Mouse (Mus musculus): Measurements from ENCODE around the gene Tmcc3.

Gene Tmcc3

GRCm38 (mm10) chr10:94329962-94330361 lies 18.2 kb downstream of the Tmcc3 start:
- in situ Hi-C loops (cut with MboI, MseI): no loop called here

- in situ Hi-C loops (cut with MboI, MseI): no loop called here
Observed at GRCm38 (mm10) chr10:94332358-94333137, 20.8 kb downstream of the Tmcc3 start.

DNA sequence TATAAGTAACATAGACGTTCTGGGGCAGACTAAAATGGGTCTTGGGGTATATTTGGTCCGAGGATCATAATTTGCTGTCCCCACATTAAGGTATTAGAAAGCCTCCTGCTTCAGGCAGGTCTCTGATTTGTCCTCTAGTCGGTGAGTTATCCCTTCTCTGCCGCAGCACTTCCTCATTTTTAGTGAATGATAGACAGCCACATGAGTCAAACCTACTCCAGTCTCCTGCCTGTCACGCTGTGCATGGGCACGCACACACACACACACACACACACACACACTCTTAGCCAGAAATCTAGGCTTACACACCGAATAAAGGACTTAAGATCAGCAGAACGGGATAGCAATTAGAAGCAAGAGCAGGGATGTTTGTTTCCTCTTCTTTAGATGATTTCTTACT lies 21.6 kb downstream of the Tmcc3 start:
- in situ Hi-C loops (cut with MboI, MseI): no loop called here

DNA sequence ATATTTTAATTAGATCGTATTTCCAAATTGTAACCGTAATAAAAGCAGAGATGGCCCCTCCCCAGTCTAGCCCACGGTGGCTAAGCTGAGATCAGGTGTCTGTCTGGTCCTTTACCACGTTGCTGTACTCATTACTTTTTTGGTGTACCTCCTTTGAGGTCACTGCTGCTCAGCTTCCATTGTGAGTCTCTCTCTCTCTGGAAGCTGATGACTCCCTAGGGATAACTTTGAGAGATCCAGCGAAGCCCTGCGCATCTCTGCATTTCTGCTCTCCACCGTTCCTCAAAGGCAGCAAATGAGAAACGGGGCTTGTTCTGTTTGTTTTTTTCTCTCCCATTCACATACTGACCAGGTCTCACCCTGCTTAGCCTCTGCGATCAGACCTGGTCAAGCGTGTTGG lies 23.3 kb downstream of the Tmcc3 start:
- in situ Hi-C loops (cut with MboI, MseI): no loop called here

DNA sequence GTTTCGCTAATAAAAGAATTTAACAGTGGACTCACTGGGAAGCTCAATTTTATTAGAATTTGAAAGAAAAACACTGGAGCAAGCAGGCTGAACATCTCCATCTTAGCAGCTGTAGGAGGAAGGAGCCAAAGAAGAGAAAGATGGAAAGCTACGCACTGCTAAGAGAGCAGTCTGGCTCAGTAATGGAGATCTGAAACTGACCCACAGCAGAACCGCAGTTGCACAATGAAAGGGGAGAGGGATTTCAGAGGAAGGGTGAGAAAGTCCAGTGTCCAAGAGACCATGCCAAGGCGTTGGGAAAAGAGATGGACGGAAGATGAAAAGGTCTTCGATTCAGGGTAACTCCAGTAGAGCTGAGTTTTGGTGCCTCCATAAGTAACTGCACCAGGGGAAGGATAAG lies 24.3 kb downstream of the Tmcc3 start:
- in situ Hi-C loops (cut with MboI, MseI): no loop called here

DNA sequence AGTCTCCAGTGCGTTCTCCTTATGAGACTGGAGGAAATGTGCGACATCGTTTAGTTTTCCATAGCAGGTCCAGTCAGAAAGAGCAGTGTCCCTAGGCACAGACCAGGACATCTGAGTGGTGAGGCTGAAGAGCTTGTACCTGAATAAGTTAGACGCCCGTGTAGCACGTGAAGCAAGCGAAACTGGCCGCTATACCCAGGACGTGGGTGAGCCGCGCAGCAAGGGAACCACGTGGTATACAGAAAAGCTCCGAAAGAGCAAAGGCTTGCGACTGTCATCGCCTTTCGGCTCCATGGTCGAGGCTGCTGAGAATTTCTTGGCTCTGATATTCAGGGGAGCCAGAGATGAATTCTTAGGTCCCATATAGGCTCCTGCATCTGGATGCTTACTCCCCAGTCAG lies 29.8 kb downstream of the Tmcc3 start:
- in situ Hi-C loops (cut with MboI, MseI): no loop called here

- in situ Hi-C loops (cut with MboI, MseI): no loop called here
Observed at GRCm38 (mm10) chr10:94342256-94342655, 30.5 kb downstream of the Tmcc3 start.

DNA sequence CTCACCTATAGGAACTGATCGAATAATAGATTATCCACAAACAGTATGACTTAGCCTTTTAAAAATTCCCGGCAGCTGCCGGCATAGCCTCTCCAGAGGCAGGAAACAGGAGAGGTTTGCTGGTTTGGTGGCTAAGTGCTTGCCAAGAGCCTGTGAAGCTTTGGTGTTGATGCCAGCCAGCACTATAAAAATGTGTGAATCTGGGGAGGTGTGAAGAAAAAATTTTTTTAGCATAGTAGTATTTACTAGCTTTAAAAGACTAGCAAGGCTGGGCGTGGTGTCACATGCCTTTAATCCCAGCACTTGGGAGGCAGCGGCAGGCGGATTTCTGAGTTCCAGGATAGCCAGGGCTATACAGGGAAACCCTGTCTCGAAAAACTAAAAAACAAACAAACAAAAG lies 31.8 kb downstream of the Tmcc3 start:
- in situ Hi-C loops (cut with MboI, MseI): no loop called here

- in situ Hi-C loops (cut with MboI, MseI): no loop called here
Observed at GRCm38 (mm10) chr10:94344631-94345417, 33.1 kb downstream of the Tmcc3 start.

DNA sequence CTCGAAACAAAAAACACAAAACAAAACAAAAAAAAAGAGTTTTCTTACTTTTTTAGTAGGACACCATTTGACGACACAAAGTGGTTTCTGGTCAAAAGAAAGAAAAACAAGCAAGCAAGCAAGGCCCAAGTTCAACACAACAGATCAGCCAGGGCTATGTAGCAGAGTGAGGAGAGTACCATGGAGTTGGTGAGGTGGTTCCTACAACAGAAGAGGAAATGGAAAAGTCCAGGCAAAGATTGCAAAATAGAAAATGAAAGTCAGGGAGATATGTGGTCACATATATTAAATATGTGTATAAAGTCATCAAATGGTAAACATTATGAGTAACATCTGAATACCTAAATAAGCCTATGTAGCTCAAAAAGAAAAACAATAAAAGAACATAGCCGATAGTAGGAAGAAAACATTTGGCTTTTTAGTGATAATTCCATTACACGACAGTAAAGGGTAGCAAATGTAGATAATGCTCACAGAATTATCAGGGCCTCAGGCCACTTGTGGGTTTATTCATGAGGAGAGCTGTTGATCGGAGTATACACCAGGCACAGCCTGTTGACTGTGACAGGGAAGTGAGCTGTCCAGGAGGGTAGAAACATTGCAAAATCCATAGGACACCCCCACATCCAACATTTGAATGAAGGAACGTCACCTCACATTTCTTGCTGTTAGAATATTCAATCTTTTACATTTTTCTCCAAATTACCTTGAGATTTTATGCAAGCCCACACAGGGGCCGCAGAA lies 33.9 kb downstream of the Tmcc3 start:
- in situ Hi-C loops (cut with MboI, MseI): no loop called here

DNA sequence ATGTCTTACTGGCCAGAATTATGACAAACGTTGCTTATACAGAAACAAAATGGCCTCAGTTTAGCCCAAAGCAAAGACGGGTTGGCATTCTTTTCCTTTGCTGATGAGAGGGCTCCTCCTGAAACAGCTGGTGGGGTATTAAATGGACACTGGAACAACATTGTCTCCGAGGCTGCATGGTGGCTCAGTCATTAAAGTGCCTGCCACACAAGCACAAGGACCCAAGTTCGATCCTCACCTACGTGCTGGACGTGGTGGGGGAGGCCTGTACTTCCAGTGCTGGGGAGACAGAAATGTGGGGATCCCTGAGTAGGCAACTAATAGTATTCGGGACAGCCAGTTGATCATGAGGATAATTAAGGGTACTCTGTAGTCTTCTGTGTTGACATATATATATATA lies 34.8 kb downstream of the Tmcc3 start:
- in situ Hi-C loops (cut with MboI, MseI): no loop called here

GRCm38 (mm10) chr10:94347296-94347695 lies 35.5 kb downstream of the Tmcc3 start:
- in situ Hi-C loops (cut with MboI, MseI): no loop called here

- in situ Hi-C loops (cut with MboI, MseI): no loop called here
Observed at GRCm38 (mm10) chr10:94347959-94348358, 36.2 kb downstream of the Tmcc3 start.

DNA sequence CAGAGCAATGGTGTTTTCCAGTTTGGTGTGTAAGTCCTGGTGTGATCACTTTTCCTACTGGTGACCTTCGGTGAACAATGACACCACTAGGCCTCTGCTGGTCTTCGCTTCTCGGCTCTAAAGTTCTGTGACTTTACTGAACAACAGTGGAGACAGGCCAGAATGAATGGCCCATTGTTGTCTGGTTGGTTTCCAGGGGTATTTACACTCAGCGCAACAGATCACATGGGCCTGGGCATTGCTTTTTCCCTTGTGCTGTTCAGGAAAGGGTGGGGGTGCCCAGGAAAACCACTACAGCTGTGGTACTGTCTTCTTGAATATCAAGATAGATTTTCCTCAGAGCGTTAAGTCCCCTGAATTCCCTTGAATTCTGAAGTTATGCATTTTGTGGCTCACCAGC lies 38.5 kb downstream of the Tmcc3 start:
- in situ Hi-C loops (cut with MboI, MseI): no loop called here

DNA sequence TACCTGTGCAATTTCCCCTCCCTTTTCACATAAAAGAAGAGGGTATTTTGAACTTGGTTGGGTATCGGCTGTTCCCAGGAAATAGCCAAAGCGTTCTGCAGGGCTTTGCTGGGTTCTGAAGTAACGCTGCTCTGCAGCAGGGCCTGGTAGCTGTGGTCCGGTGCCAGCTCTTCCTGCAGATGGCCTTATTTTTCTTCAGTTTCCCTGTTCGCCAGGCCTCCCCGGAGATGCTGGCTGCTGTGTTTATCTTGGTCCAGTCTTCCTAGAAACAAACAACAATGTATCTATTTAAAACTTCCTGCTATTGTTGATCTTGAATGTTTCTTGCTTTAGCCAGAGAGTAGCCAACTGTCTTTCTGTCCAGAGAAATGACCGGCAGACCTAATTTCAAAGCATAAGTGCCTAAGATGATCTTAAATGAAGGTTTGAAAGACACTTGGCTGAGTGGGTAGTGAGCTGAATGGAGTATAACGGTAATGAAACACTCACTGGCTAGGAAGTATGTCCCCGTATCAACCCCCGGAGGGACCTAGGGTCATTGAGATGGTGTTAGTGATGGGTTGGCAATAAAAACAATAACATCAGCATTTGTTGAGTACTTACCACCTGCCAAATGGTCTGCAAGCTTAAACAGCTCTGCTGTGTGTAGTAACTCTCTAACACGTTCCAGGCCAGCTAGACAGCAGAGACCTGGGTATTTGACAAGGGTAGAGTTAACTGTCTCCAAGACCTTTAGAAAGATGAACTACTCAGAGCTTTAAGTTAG lies 39.3 kb downstream of the Tmcc3 start:
- in situ Hi-C loops (cut with MboI, MseI): no loop called here

- in situ Hi-C loops (cut with MboI, MseI): no loop called here
Observed at GRCm38 (mm10) chr10:94352172-94352876, 40.6 kb downstream of the Tmcc3 start.

DNA sequence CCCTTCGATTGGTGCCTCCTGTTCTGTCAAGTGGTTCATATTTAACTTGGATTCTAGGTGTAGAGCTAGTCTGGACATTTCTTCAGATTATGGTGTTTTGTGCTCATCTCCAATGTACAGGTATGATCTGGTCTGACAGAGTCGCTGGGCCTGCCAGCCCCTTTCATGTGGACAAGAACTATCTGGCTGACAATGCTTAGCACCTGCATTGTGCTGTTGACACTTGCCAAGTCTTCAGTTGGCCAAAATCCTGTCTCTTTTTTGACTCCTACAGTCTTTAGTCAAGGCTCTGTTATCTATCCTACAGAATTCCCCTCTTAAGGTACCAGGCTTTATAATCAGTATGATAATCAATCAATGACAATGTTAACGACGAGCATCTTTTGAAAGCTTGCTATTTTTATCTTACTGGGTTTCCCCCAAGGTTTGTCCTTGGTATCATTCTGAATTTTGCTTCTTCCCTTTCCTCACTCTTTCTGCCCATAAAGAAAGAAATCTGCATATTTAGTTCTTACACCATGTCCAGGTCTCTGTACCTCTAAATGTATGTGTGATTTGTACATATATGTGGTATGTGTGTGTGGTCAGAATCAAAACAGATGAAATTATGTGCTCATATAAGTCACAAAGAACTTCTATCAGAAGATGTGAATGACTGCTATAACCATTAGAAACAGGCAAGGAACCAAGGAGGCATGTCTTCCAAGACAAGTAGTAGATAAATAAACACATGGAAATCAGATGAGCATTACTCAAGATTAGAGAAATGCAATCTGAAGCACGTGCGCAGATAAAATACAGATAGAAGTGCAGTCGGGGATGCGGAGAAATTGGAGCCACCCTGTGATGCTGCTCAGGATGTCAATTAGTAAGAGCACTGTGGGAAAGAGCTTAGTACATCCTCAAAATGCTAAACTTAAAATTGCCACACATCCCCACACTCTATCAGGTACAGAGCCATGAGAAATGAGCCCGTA lies 41.4 kb downstream of the Tmcc3 start:
- in situ Hi-C loops (cut with MboI, MseI): no loop called here

DNA sequence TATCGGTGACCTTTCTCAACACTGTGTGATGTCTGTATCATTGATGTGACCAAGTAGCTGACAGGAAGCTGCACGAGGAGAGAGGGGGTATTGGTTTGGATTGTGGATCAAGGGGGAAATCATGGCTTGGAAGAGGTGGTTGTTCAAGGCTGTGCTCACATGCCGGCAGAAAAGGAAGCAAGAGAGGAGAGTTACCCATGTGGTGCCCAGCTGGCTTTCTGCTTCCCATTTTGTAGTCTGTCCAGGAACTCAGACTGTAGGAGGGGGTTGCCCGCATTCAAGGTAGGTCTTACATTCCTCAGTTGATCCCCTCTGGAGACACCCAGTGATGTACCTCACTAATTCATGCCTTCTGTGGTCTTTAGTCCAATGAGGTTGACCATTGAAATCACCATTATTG lies 42.3 kb downstream of the Tmcc3 start:
- in situ Hi-C loops (cut with MboI, MseI): no loop called here

DNA sequence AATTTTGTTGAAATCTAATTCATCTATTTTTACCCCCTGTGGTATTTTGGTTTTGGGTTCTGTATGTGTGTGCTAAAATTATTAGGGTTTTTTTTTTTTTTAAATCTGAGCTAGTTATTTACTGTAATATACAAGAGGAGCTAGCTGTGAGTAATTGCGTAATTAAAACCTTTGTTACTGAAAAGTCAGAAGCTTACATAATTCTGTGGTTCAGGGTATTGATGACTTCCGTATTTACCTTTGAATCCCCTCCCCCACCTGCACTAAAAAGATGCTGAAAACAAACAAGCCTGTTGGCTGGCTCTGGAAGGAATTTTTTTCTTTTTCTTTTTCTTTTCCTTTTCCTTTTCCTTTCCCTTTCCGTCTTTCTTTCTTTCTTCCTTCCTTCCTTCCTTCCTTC lies 42.7 kb downstream of the Tmcc3 start:
- in situ Hi-C loops (cut with MboI, MseI): no loop called here
